Mouse (Mus musculus) bone marrow macrophage, adult 2 months (primary cell): ENCODE results near the gene Krt42.
"Not testable (repeated sequence)": the region's sequence is repeated elsewhere in the genome, so short reads cannot be mapped to it uniquely, and the experiment has no call there.

ENCODE experiments used
- CTCF ChIP-seq: IDR thresholded peaks from 2 replicates; pipeline ENCODE4 v1.5.1; 2012; ENCODE audit warnings: low read depth, mild to moderate bottlenecking, low read length, moderate library complexity
- POLR2A ChIP-seq: IDR thresholded peaks from 2 replicates; pipeline ENCODE4 v1.6.1; 2012; ENCODE audit warnings: mild to moderate bottlenecking, low read depth, low read length, borderline replicate concordance

- TF ChIP-seq POLR2A, CTCF: not testable (repeated sequence)
Measured at GRCm38 (mm10) chr11:100240272-100240671, 29.4 kb downstream of the Krt42 start.
